Mouse (Mus musculus) G1E (cell line): ENCODE measurements around the gene Cerk. TPM values are rescaled to one million over a fixed set of nuclear protein-coding genes. Genes with fewer than 3 reads are reported as not detected.
A peak's percentile ranks its signal among the peaks of the same experiment; 100 is the strongest.

Experiments
- ATAC-seq: 2 replicates; pipeline ENCODE4 v1.8.0; 2016; ENCODE audit warnings: mild to moderate bottlenecking; ENCODE audit not compliant: insufficient number of reproducible peaks, poor library complexity, low FRiP score, severe bottlenecking; ENCODE audit errors: extremely low read depth
- DNase-seq: peaks from one replicate; pipeline ENCODE4 v3.0.0; 2012; ENCODE audit warnings: low spot score
- H3K27me3 ChIP-seq: 2 replicates; pipeline ENCODE4 v1.6.1; 2012; ENCODE audit warnings: mild to moderate bottlenecking, low read length, inconsistent platforms; ENCODE audit not compliant: insufficient read depth
- H3K36me3 ChIP-seq: replicated peaks from 2 replicates; pipeline ENCODE3; 2012; ENCODE audit warnings: mild to moderate bottlenecking, inconsistent platforms
- H3K4me1 ChIP-seq: 2 replicates; pipeline ENCODE4 v1.6.1; 2012; ENCODE audit warnings: low read depth, low read length, inconsistent platforms, mixed read lengths; ENCODE audit not compliant: insufficient read depth
- H3K4me3 ChIP-seq: 2 replicates; pipeline ENCODE4 v1.5.1; 2012; ENCODE audit warnings: low read depth, mild to moderate bottlenecking, inconsistent platforms, low read length, moderate library complexity, mixed read lengths
- H3K9me3 ChIP-seq: replicated peaks from 2 replicates; pipeline ENCODE4 v1.6.1; 2012; ENCODE audit warnings: inconsistent platforms
- CTCF ChIP-seq: IDR thresholded peaks from 2 replicates; pipeline ENCODE4 v1.5.1; 2012; ENCODE audit warnings: low read depth, low read length, inconsistent platforms, mixed read lengths
- GATA1 ChIP-seq: IDR thresholded peaks from 2 replicates; pipeline ENCODE4 v1.6.1; 2012; ENCODE audit warnings: borderline replicate concordance, low read length, inconsistent platforms, mixed read lengths
- GATA2 ChIP-seq: IDR thresholded peaks from 2 replicates; pipeline ENCODE4 v1.6.1; 2012; ENCODE audit warnings: low read depth, low read length, inconsistent platforms, borderline replicate concordance
- POLR2AphosphoS5 ChIP-seq: IDR thresholded peaks from 2 replicates; pipeline ENCODE4 v1.6.1; 2012; ENCODE audit warnings: low read depth, low read length, inconsistent platforms; ENCODE audit not compliant: insufficient replicate concordance
- TAL1 ChIP-seq: conservative IDR thresholded peaks from 2 replicates; pipeline ENCODE4 v1.6.1; 2012; ENCODE audit warnings: low read depth, low read length, inconsistent platforms, mixed read lengths
- polyA plus RNA-seq: library from polyadenylated mRNA; stranded (reverse); fragments of >175 nt; gene quantifications from 2 replicates; pipeline ENCODE4 v1.2.3, GENCODE M21; 2012
- total RNA-seq, 2 experiments: library from RNA; stranded (forward) in 1 of 2; stranded (reverse) in 1 of 2; fragments of 200-1000 nt in 1 of 2; fragments of >200 nt in 1 of 2; fragmentation: Nextera tagmentation in 1 of 2; gene quantifications; 2 replicates each; pipeline ENCODE4 v1.2.3; 2014 to 2017

The Cerk gene
- total and polyA plus RNA-seq, 3 experiments, result 0.01 to 0.22 TPM; not detected in 1

GRCm38 (mm10) chr15:86144577-86144976 is 41.4 kb downstream of the Cerk start:
- Histone ChIP-seq H3K4me3 (no peak overlapping the region), H3K36me3 (peaks cover 3% of the 10 kb centered on the region), H3K9me3 (no peaks in the 10 kb centered on the region), H3K4me1 (no peaks in the 10 kb centered on the region), H3K27me3 (peaks cover 53% of the 10 kb centered on the region)
- no peak for ATAC-seq
- TF ChIP-seq POLR2AphosphoS5 (no peak), GATA1 (no peak), TAL1 (no peak), GATA2 (no peak), CTCF (no peak)
- DNase-seq, result no peak

GRCm38 (mm10) chr15:86140323-86140722 is 45.6 kb downstream of the Cerk start:
- DNase-seq, result no peak
- TF ChIP-seq TAL1, result no peak
- TF ChIP-seq CTCF, result peak; percentile 76
- no peak for ATAC-seq
- H3K9me3 ChIP-seq, result no peaks in the 10 kb centered on the region
- peaks cover 36% of the 10 kb centered on the region for H3K36me3 ChIP-seq
- no peak overlapping the region for H3K4me3 ChIP-seq
- peaks cover 27% of the 10 kb centered on the region for H3K27me3 ChIP-seq
- peaks cover 12% of the 10 kb centered on the region for H3K4me1 ChIP-seq

- peak; percentile 68 for DNase-seq
- H3K4me3 ChIP-seq, result no peak overlapping the region
- ATAC-seq, result no peak
- peaks cover 10% of the 10 kb centered on the region for H3K27me3 ChIP-seq
- TF ChIP-seq GATA1 (no peak), GATA2 (no peak), CTCF (peak; percentile 73), TAL1 (no peak), POLR2AphosphoS5 (no peak)
- peaks cover 39% of the 10 kb centered on the region for H3K4me1 ChIP-seq
- no peaks in the 10 kb centered on the region for H3K9me3 ChIP-seq
- H3K36me3 ChIP-seq, result peaks cover 62% of the 10 kb centered on the region
Observed at GRCm38 (mm10) chr15:86137638-86138037, 48.3 kb downstream of the Cerk start.

GRCm38 (mm10) chr15:86134941-86135783 is 50.8 kb downstream of the Cerk start:
- TF ChIP-seq GATA1 (no peak), CTCF (peak; percentile 81), TAL1 (no peak)
- H3K36me3 ChIP-seq, result peaks cover 87% of the 10 kb centered on the region
- H3K9me3 ChIP-seq, result no peaks in the 10 kb centered on the region
- DNase-seq, result peak; percentile 81
- ATAC-seq, result peak; percentile 63
- H3K4me1 ChIP-seq, result peaks cover 50% of the 10 kb centered on the region
- no peak overlapping the region for H3K4me3 ChIP-seq
- H3K27me3 ChIP-seq, result no peaks in the 10 kb centered on the region

- no peak for TF ChIP-seq GATA2
- no peak for TF ChIP-seq CTCF
- no peak for TF ChIP-seq POLR2AphosphoS5
- no peak for TF ChIP-seq TAL1
- TF ChIP-seq GATA1, result no peak
- H3K4me3 ChIP-seq, result no peak overlapping the region
- H3K9me3 ChIP-seq, result no peaks in the 10 kb centered on the region
- no peaks in the 10 kb centered on the region; the same call in 1 of the 2 replicates for H3K27me3 ChIP-seq
- peaks cover 54% of the 10 kb centered on the region for H3K4me1 ChIP-seq
- ATAC-seq (no peak), DNase-seq (no peak)
- peaks cover 99% of the 10 kb centered on the region for H3K36me3 ChIP-seq
Observed at GRCm38 (mm10) chr15:86130657-86131056, 55.3 kb downstream of the Cerk start.

- DNase-seq (no peak), ATAC-seq (no peak)
- no peaks in the 10 kb centered on the region; the same call in 1 of the 2 replicates for H3K27me3 ChIP-seq
- H3K9me3 ChIP-seq, result no peaks in the 10 kb centered on the region
- H3K36me3 ChIP-seq, result peaks cover 99% of the 10 kb centered on the region
- H3K4me3 ChIP-seq, result no peak overlapping the region
- H3K4me1 ChIP-seq, result peaks cover 52% of the 10 kb centered on the region
- TF ChIP-seq CTCF (no peak), POLR2AphosphoS5 (no peak), TAL1 (no peak), GATA1 (no peak)
Observed at GRCm38 (mm10) chr15:86129036-86129435, 56.9 kb downstream of the Cerk start.

- ATAC-seq (no peak), DNase-seq (peak; percentile 66)
- Histone ChIP-seq H3K27me3 (no peaks in the 10 kb centered on the region; the same call in 1 of the 2 replicates), H3K9me3 (peaks cover 6% of the 10 kb centered on the region), H3K4me1 (peaks cover 60% of the 10 kb centered on the region), H3K4me3 (no peak overlapping the region), H3K36me3 (peaks cover 98% of the 10 kb centered on the region)
- TF ChIP-seq POLR2AphosphoS5, result no peak
- TF ChIP-seq CTCF, result 0 out of 2 replicates have a peak, but pooled peaks have one; percentile 19
Observed at GRCm38 (mm10) chr15:86124359-86124758, 61.6 kb downstream of the Cerk start.
